Mouse (Mus musculus) bone marrow, adult 2 months (tissue): ENCODE results near the gene Specc1l. TPM values are rescaled to one million over a fixed set of nuclear protein-coding genes. Genes with fewer than 3 reads are reported as not detected.

Experiments
- H3K27ac ChIP-seq: fragments of 200-500 bp; 2 replicates; pipeline ENCODE4 v1.5.1; 2012; ENCODE audit warnings: low read depth, mild to moderate bottlenecking, control low read depth, inconsistent platforms, low read length; ENCODE audit not compliant: control insufficient read depth, poor library complexity, insufficient read depth
- H3K4me1 ChIP-seq: fragments of 200-500 bp; 2 replicates; pipeline ENCODE4 v1.6.1; 2011; ENCODE audit warnings: low read length; ENCODE audit not compliant: control insufficient read depth, insufficient read depth
- H3K4me3 ChIP-seq: fragments of 200-500 bp; replicated peaks from 2 replicates; pipeline ENCODE3; 2011; ENCODE audit warnings: mild to moderate bottlenecking, low read depth, low read length, control low read depth; ENCODE audit not compliant: control insufficient read depth
- CTCF ChIP-seq: fragments of 200-500 bp; IDR thresholded peaks from 2 replicates; pipeline ENCODE4 v1.5.1; 2011; ENCODE audit warnings: low read length, control low read depth; ENCODE audit not compliant: control insufficient read depth, insufficient read depth
- POLR2A ChIP-seq: fragments of 200-500 bp; IDR thresholded peaks from 2 replicates; pipeline ENCODE4 v1.6.1; 2011; ENCODE audit warnings: low read depth, mild to moderate bottlenecking, control low read depth, low read length, borderline replicate concordance; ENCODE audit not compliant: control insufficient read depth
- WGBS: fragments of 180-500 bp; shearing (Covaris S2); methylation state at CpG from one replicate; pipeline ENCODE4 v1.1.7; 2018; 5-methylcytosine and 5-hydroxymethylcytosine counted together
- polyA plus RNA-seq: library from polyadenylated mRNA; stranded (reverse); fragments of >200 nt; gene quantifications from 2 replicates; pipeline ENCODE4 v1.2.4, GENCODE M21; 2011; ENCODE audit warnings: low replicate concordance; ENCODE audit not compliant: missing spikeins, insufficient read depth, insufficient read length

Specc1l gene
- polyA plus RNA-seq, 1 experiment: 10.4 TPM

DNA sequence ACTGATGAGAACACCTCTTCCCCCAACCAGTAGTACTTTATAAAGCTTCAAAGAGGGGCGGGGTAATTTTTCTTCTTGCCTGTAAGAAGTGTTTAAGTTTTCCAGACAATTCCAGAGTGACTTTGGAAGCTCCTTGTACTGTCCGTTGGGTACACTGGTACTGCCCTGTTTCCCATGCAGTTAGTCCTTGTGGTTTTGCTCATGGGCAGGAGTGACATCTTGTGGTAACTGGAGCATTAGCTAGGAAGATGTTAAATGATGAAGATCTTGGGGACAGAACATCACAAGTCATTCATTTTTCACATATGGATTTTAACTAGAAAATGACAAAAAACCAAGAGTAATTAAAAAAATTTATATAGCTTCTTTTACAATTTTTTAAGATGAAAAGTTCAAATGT, 39.1 kb downstream of the Specc1l start:
- TF ChIP-seq CTCF: no peak
- no peak for TF ChIP-seq POLR2A
- no peaks in the 10 kb centered on the region for H3K4me1 ChIP-seq
- WGBS: 72% methylated on average over 2 of the region's 2 CpGs
- no peak overlapping the region for H3K27ac ChIP-seq
- H3K4me3 ChIP-seq: no peak overlapping the region

DNA sequence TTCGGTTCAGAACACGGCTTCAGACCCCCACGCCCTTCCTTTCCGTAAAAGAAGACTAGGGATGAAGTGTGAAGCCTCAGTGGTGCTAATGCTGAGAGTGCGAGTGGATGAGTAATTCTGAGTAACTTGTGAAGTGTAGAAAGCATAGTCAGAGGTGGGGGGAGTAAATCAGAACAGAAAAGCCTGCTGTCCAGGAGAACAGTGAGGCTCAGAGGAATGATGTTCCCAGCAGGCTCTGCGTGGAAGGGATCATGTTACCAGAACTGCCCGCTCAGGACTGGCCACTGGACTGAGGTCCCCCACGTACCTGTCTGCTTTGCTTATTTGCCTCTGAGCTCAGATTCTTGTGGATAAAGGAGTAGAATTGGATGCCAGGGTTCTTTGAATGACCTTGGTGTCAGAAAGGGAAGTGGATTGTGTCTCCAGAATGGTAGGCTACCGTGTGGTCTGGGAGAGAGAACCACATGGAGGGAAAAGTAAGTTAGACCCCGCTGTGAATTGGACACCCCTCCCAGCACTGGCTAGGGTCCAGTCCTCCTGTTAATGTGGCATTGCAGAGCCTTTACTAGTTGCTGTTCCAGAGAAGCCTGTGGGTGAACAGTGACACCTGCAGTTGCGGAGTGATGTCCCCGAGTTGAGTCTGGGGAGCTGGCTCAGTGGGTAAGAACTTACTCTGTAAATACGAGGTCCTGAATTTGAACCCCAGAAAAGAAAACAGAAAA, 40.6 kb downstream of the Specc1l start:
- 84% methylated on average over 13 of the region's 13 CpGs for WGBS
- H3K4me3 ChIP-seq: no peak overlapping the region
- no peak for TF ChIP-seq POLR2A
- TF ChIP-seq CTCF: no peak
- H3K4me1 ChIP-seq: no peaks in the 10 kb centered on the region
- no peak overlapping the region for H3K27ac ChIP-seq

DNA sequence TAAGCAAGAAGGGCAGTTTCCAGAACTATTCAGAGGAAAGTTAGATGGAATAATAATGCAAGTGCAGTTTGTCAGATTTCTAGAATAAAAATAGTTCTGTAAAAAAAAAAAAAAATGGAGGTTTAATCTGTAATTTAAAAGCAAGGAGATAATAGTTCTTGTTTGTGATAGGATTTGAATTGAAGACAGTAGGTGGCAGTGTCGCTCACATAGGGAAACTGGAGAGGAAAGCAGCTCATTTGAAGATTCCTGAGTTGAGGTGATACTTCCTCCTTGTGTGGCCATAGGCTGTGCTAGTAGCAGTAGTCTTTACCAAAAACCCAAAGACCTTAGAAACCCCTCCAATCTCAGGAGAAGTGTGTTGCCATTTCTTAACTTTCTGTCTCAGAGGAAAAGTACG, 43.2 kb downstream of the Specc1l start:
- Histone ChIP-seq H3K4me3 (no peak overlapping the region), H3K4me1 (0 out of 2 replicates have a peak, but pooled peaks cover 2% of the 10 kb centered on the region), H3K27ac (no peak overlapping the region)
- TF ChIP-seq POLR2A: no peak
- TF ChIP-seq CTCF: no peak
- WGBS: 63% methylated on average over 2 of the region's 2 CpGs

GRCm38 (mm10) chr10:75257401-75257800, 45.5 kb downstream of the Specc1l start:
- Histone ChIP-seq H3K27ac (no peak overlapping the region), H3K4me3 (no peak overlapping the region), H3K4me1 (0 out of 2 replicates have a peak, but pooled peaks cover 2% of the 10 kb centered on the region)
- 73% methylated on average over 3 of the region's 3 CpGs for WGBS
- TF ChIP-seq POLR2A (no peak), CTCF (no peak)

DNA sequence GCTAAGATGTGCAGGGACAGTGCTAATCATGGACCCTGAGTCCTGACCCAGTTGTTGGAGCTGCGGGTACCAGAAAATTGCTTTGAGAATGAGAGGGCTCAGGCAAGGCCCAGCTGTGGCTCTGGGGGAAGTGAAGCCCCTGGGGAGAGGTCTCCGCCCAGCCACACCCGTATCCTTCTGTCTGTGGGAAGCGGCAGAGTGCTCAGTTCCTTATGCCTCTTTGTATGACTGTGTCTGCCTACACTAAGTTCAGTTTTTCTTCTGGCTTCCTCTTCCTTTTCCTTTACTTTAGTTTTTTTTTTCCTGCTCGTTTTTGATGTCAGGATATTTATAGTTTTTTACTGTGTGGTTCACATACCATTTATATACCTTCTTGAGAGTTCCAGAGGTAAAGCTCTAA, 46.4 kb downstream of the Specc1l start:
- 39% methylated on average over 5 of the region's 5 CpGs for WGBS
- Histone ChIP-seq H3K4me1 (0 out of 2 replicates have a peak, but pooled peaks cover 2% of the 10 kb centered on the region), H3K27ac (no peak overlapping the region), H3K4me3 (no peak overlapping the region)
- no peak for TF ChIP-seq POLR2A
- TF ChIP-seq CTCF: no peak

DNA sequence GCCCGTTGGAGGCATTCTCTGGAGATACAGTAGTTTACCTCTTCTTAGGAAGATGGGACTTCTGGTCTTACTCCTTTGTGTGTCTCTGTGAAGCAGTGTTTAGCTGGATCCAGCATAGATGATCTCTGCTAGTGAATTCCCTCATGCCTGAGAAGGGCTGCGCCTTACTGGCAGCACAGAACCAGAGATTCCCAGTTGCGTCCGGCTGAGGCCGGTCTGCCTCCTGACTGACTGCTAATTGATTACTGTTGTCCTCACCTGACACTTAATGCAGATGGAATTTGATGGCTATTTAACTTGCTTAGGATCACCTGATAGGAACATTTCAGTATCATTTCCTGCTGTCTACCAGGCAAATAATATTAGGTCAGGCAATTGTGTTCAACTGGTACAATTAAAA, 49.4 kb downstream of the Specc1l start:
- 89% methylated on average over 5 of the region's 5 CpGs for WGBS
- Histone ChIP-seq H3K4me3 (no peak overlapping the region), H3K27ac (no peak overlapping the region), H3K4me1 (peaks cover 2% of the 10 kb centered on the region; the same call in 1 of the 2 replicates)
- TF ChIP-seq POLR2A (no peak), CTCF (no peak)

GRCm38 (mm10) chr10:75264993-75265555, 53.2 kb downstream of the Specc1l start:
- TF ChIP-seq CTCF (no peak), POLR2A (no peak)
- Histone ChIP-seq H3K27ac (no peak overlapping the region), H3K4me3 (no peak overlapping the region), H3K4me1 (no peaks in the 10 kb centered on the region; the same call in 1 of the 2 replicates)
- 61% methylated on average over 3 of the region's 3 CpGs for WGBS

GRCm38 (mm10) chr10:75273020-75273419, 61.1 kb downstream of the Specc1l start:
- H3K27ac ChIP-seq: no peak overlapping the region
- H3K4me1 ChIP-seq: no peaks in the 10 kb centered on the region
- WGBS: 31% methylated on average over 4 of the region's 4 CpGs
- TF ChIP-seq POLR2A (no peak), CTCF (no peak)
- no peak overlapping the region for H3K4me3 ChIP-seq
